Mouse (Mus musculus): ENCODE results near the gene Abtb2.

The Abtb2 gene

DNA sequence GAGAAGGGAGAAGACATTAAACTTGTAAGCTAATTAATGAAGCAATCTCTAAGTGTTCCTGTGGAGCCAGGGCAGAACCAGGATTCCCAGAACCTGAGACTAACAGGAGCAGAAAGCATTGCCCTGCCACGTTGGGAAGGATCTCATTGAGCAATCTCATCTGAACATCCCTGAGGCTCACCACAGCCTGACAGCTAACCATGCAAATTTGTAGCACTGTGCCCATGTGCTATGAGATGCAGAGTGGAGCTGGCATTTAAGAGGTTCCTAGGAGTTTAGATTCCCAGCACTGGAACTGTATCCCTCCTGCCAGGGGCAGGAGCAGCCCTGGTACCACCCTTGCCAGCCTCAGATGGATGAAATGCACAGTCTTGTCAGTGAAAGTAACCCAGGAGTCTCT lies 95.6 kb downstream of the Abtb2 start:
- no peak for DNase-seq (ENCODE audit: low spot score)

DNA sequence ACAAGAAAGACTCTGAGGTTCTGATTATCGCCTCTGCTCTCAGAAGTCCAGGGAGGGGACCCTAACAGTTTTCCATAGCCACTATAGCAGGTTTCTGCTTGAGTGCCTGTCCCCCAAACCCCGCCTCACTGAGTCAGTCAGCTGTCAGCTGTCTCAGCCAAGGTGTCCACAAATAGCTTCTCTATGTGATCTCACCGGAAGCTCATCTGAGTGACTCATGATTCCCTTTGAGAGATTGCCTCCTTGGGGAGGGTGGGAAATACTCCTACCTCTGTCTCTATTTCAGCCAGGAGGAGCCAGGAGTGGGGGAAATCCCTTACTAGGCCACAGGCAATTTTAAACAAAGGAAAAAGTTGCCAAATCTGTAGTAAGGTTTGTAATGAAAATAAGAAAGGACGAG lies 96.0 kb downstream of the Abtb2 start:
- DNase-seq (ENCODE audit: low spot score): no peak

DNA sequence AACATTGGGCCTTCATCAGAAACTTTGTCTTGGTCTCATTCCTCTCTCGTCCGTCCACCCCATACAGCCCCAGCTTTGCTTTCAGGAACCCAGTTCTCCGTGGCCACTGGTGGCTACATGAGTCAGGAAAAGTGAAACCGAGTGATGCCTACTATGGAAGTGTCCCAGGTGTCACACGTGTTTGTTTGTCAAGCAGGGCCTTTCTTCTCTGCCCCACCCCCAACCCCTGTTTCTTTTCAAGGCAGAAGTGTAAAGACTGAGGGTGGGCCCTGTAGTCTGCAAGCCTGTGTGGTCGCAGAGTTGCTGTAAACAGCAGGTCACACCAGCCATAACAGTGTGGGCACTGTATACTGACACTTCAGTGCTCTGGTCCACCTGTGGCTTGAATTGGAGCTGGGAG lies 98.2 kb downstream of the Abtb2 start:
- DNase-seq (ENCODE audit: low spot score): no peak

GRCm38 (mm10) chr2:103667962-103668815 lies 102.1 kb downstream of the Abtb2 start:
- no peak for DNase-seq (ENCODE audit: low spot score)

GRCm38 (mm10) chr2:103668939-103669338 lies 102.8 kb downstream of the Abtb2 start:
- no peak for DNase-seq (ENCODE audit: low spot score)

GRCm38 (mm10) chr2:103669561-103669960 lies 103.5 kb downstream of the Abtb2 start:
- DNase-seq (ENCODE audit: low spot score): no peak

- no peak for DNase-seq (ENCODE audit: low spot score)
Measured at GRCm38 (mm10) chr2:103670276-103670680, 104.2 kb downstream of the Abtb2 start.

DNA sequence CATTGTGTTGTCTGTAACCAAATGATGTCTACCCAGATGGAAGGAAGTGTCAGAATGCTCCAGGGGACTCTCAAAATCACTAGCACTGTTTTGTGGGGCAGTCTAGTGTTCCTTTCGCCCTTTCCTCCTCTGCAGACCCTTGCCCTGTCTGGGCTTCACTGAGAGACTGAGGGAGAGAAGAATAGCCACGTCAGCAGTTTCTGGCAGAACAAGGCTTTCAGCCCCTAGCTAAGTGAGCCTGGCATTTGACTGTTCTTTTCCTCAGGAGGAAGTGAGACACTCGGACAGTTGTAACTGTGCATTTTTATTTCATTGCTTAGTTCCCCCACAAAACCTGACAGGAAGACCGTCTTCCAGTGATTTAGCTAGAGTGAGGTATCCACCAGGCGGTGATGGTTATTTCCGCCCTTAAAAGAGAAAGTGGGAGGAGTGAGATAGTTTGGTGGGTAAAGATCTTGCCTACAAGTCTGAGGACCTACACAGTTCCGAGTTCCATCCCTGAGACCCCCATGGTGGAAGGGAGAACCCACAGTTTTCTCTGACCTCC lies 106.5 kb downstream of the Abtb2 start:
- no peak for DNase-seq (ENCODE audit: low spot score)

DNA sequence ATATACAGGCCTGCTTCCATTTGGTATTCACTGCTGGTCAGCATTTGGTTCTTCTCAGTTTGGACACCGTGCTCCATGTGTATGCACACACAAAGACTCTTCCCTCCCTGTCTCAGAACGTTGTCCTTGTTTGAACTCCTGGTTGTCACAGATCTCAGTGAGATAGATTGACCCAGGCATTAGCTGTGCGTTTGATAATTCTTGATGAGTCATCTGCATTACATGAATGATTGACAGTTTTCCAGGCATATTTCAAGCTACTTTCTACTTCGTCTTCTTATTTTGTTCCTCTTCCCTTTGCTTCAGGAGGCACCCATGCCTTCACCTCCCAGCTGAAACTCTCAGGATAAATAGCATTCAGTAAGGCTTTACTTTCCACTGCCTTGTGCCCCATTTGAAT lies 107.5 kb downstream of the Abtb2 start:
- DNase-seq (ENCODE audit: low spot score): no peak

DNA sequence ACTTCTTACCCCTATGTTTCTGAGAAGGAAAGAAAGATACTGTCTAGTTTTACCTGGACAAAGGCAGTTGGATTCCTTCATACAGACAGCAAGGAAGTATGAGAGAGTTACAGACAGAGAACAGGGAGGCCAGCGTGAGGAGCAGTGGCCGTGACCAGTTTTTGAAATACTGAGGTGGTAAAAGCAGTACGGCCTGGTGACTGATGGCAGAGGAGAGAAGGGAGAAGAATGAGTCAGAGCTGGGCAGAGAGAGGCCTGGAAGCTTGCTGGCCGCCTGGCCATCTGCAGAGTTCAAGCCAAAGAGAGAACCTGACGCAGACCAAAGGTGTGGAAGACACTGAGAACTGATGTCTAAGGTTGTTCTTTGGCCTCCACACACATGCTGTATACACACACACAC lies 109.3 kb downstream of the Abtb2 start:
- no peak for DNase-seq (ENCODE audit: low spot score)

GRCm38 (mm10) chr2:103676808-103677207 lies 110.7 kb downstream of the Abtb2 start:
- DNase-seq (ENCODE audit: low spot score): no peak

- no peak for DNase-seq (ENCODE audit: low spot score)
Measured at GRCm38 (mm10) chr2:103677614-103678369, 111.7 kb downstream of the Abtb2 start.

GRCm38 (mm10) chr2:103678433-103678832 lies 112.3 kb downstream of the Abtb2 start:
- no peak for DNase-seq (ENCODE audit: low spot score)

DNA sequence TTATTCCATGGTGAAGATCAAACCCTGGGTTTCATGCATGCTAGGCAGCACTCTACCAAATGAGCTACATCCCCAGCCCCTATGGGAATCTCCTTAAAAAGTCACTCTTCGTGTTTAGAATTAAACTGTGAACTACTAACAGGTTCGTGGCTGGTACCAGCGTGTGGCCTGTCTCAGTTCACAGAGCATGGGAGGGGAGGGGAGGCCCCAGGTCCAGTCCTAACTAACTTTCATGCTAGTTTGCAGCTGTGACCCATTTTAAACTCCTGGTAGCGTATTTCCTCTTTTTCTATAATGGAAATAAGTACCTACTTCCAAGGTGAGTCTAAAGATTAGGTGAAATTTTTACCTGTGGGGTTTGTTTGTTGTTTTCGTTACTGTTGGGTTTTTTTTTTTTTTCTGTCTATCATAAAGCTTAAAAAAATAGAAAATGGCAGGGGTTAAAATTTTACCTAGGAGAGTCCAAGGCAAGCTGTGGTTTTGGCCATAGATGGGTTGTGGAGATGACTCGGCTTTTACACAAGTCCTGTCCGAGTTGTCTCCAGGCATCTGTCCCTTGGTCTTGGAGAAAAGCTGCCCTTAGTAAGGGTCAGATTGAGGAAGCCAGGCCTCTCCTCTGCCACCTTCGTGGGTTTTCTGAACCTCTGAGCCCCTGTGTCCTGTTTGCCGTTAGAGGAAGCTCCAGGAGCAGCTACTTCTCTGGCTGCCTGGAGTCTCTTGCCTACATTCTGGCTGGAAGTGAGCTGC lies 114.4 kb downstream of the Abtb2 start:
- DNase-seq (ENCODE audit: low spot score): no peak

DNA sequence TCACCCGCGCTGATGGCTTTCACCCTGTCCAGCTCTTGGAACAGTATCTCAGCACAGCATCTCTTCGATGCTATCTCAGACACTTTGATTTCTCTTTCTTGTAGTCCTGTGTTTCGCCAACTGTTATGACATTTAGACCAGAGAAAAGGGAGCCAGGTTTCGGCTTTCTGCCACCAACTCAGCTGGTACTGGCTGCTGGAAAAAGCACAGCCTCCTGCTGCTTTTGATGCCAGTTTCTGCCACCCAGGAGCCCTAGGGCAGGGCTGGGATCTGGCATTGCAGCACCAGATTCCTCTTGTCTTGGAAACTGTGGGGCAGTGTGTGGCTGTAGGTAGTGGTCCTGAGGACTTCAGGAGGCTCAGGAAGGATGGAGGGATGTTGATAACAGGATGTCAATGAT lies 115.0 kb downstream of the Abtb2 start:
- no peak for DNase-seq (ENCODE audit: low spot score)

GRCm38 (mm10) chr2:103682261-103682722 lies 116.2 kb downstream of the Abtb2 start:
- no peak for DNase-seq (ENCODE audit: low spot score)

- no peak for DNase-seq (ENCODE audit: low spot score)
Measured at GRCm38 (mm10) chr2:103682927-103683442, 116.9 kb downstream of the Abtb2 start.

GRCm38 (mm10) chr2:103684431-103684830 lies 118.3 kb downstream of the Abtb2 start:
- DNase-seq (ENCODE audit: low spot score): no peak

GRCm38 (mm10) chr2:103684926-103685577 lies 118.9 kb downstream of the Abtb2 start:
- DNase-seq (ENCODE audit: low spot score): no peak

DNA sequence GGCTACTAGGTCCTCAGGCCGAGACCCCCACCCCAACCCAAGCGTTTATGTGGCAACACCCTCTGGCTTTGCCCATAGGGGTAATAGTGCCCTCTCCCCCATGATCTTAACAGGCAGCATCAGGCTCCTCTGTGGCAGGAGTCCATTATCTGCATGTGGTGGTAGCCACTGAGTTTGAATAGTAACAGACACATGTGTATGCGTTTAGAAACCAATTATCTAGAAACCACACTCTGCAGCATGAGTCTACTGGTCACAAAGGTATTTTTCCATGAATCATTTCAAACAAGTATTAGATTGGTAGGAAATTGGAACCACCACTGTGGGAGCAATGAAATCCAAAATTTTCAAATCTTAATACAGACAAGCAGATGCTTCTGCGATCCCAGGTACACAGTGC lies 119.5 kb downstream of the Abtb2 start:
- no peak for DNase-seq (ENCODE audit: low spot score)

DNA sequence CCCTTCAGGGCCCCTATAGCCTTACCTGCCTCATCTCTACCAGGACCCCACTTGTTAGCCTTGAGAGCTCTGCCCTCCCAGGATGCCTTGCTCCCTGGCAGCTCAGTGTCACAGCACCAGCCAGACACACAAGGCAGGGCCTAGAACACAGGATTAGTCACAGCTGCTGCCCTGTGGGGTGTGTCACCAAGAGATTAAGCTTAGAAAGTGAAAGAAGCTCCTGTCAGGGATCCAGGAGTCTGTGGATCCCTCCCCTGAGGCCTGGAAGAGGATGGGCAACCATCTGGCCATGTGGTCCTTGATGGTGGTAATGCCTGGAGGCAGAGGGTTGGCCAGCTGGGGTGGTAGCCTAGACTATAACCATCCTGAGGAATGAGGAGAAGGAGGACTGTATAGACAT lies 121.0 kb downstream of the Abtb2 start:
- DNase-seq (ENCODE audit: low spot score): no peak
